ENCODE assay signal across 30 mouse cellular contexts in genomic region chr9:81819715-81820373, GRCm38 (mm10). TPM values are rescaled to one million over a fixed set of nuclear protein-coding genes. Genes with fewer than 3 reads are reported as not detected.
DNase-seq lines count a peak whose midpoint lies in the region; ATAC-seq and TF ChIP-seq lines count a peak whose summit lies in the region.
"Had no signal": no experiment of that assay in that cellular context is flagged by ENCODE, and none has a peak within 500 bp of the region (broad histone marks: within the 10 kb centered on the region; RNA-seq: fewer than 3 reads in every experiment).

No protein-coding gene starts in this region.

- H3K27me3 ChIP-seq in liver, embryonic 16.5 days (ENCODE audit: control insufficient read depth, insufficient read depth, low read depth, low read length) = no peaks in the 10 kb centered on the region
- H3K27me3 ChIP-seq in liver, embryonic 12.5 days (replicated peaks) = no peaks in the 10 kb centered on the region
- no peaks in the 10 kb centered on the region for H3K27me3 ChIP-seq in MEL (ENCODE audit: control insufficient read depth in 1 of 2, insufficient read depth in 2 of 2, low read length in 2 of 2)
- H3K27me3 ChIP-seq: CH12.LX; embryonic facial prominence, embryonic 13.5 days; heart, embryonic 13.5 days had no signal

- no peak overlapping the region for H3K4me3 ChIP-seq in liver, embryonic 16.5 days (ENCODE audit: low read depth, low read length)
- no peak overlapping the region for H3K4me3 ChIP-seq in liver, embryonic 12.5 days
- no peak overlapping the region for H3K4me3 ChIP-seq in MEL (ENCODE audit: control insufficient read depth in 1 of 2, insufficient read depth in 1 of 2, low read depth in 2 of 2, low read length in 2 of 2)
- H3K4me3 ChIP-seq: embryonic facial prominence, embryonic 10.5 days; embryonic facial prominence, embryonic 13.5 days; heart, embryonic 10.5 days; heart, embryonic 13.5 days had no signal

- no peak overlapping the region for H3K9ac ChIP-seq in liver, embryonic 16.5 days (ENCODE audit: low read depth, low read length)
- H3K9ac ChIP-seq in liver, embryonic 12.5 days = no peak overlapping the region
- no peak overlapping the region for H3K9ac ChIP-seq in MEL (ENCODE audit: control insufficient read depth, low read depth, low read length, poor library complexity, severe bottlenecking)
- H3K9ac ChIP-seq: embryonic facial prominence, embryonic 13.5 days; forebrain, postnatal 0 days; heart, embryonic 13.5 days; hindbrain, embryonic 14.5 days had no signal

- H3K79me2 ChIP-seq in MEL (ENCODE audit: control insufficient read depth, insufficient read depth, low read length, poor library complexity) = no peaks in the 10 kb centered on the region

- no peaks in the 10 kb centered on the region for H3K36me3 ChIP-seq in liver, embryonic 16.5 days (ENCODE audit: control insufficient read depth, insufficient read depth)
- H3K36me3 ChIP-seq in liver, embryonic 12.5 days = no peaks in the 10 kb centered on the region
- H3K36me3 ChIP-seq in MEL (ENCODE audit: control insufficient read depth in 1 of 2, insufficient read depth in 2 of 2, low read length in 2 of 2) = peaks cover 0 to 2% of the 10 kb centered on the region in 2 experiments; a peak in 2 of 4 replicates
- H3K36me3 ChIP-seq: embryonic facial prominence, embryonic 10.5 days; embryonic facial prominence, embryonic 13.5 days; heart, embryonic 10.5 days; heart, embryonic 13.5 days had no signal

- ATAC-seq in liver, embryonic 16.5 days (ENCODE audit: low read depth) = peak; percentile 27; the same call in 1 of the 2 replicates
- no peak for ATAC-seq in liver, embryonic 12.5 days
- ATAC-seq in erythroid progenitor cell, adult 5-6 weeks (replicated peaks; ENCODE audit: low FRiP score, poor library complexity, severe bottlenecking) = peak; percentile 83
- ATAC-seq: activated CD4-positive, CD25-positive, alpha-beta regulatory T cell, adult 4 months; forebrain, embryonic 14.5 days; forebrain, postnatal 0 days had no signal

- DNase-seq in MEL (ENCODE audit: low read depth, low spot score) = no peak
- DNase-seq in left cerebral cortex, adult 9 months (ENCODE audit: low spot score in 2 of 2) = no peak
- DNase-seq in left cerebral cortex, postnatal 14 days (ENCODE audit: low spot score in 2 of 2) = no peak
- DNase-seq in adrenal gland, adult 2 months = no peak
- DNase-seq: adrenal gland, postnatal 10 days; adrenal gland, postnatal 36 days; B cell, adult 2 months; cerebellum, adult 11 months; cerebellum, adult 2 months; cerebellum, adult 9-11 months; cerebellum, postnatal 25 days; embryo, embryonic 11 days; forebrain, postnatal 0 days; gastrocnemius, postnatal 25 days; heart, adult 18-20 months; heart, postnatal 14 days; heart, postnatal 4 days had no signal

- WGBS in liver, embryonic 16.5 days (ENCODE audit: insufficient replicate concordance) = 59% methylated on average over 1 of the region's 1 CpGs
- 77% methylated on average over 1 of the region's 1 CpGs for WGBS in liver, embryonic 12.5 days (ENCODE audit: insufficient replicate concordance)

- no peak for TF ChIP-seq POLR2A in MEL (IDR thresholded peaks at IDR 0.05; ENCODE audit: control insufficient read depth in 1 of 2, insufficient read depth in 1 of 2, low read depth in 1 of 2, low read length in 2 of 2, poor library complexity in 1 of 2)

- no peaks in the 10 kb centered on the region for H3K4me1 ChIP-seq in liver, embryonic 16.5 days (ENCODE audit: control insufficient read depth, low read depth, low read length)
- no peaks in the 10 kb centered on the region for H3K4me1 ChIP-seq in liver, embryonic 12.5 days
- peaks cover 0 to 3% of the 10 kb centered on the region in 2 experiments; a peak in 2 of 4 replicates for H3K4me1 ChIP-seq in MEL (ENCODE audit: control insufficient read depth in 1 of 2, insufficient read depth in 2 of 2, low read length in 2 of 2)
- H3K4me1 ChIP-seq: embryonic facial prominence, embryonic 10.5 days; embryonic facial prominence, embryonic 13.5 days; heart, embryonic 10.5 days; heart, embryonic 13.5 days had no signal

- TF ChIP-seq RAD21 in MEL (IDR thresholded peaks at IDR 0.05; ENCODE audit: low read depth, low read length) = no peak

- H3K27ac ChIP-seq in liver, embryonic 16.5 days (ENCODE audit: low read length) = no peak overlapping the region
- no peak overlapping the region for H3K27ac ChIP-seq in liver, embryonic 12.5 days
- H3K27ac ChIP-seq in MEL (ENCODE audit: control insufficient read depth, low read depth, low read length) = no peak overlapping the region
- H3K27ac ChIP-seq: embryonic facial prominence, embryonic 10.5 days; embryonic facial prominence, embryonic 13.5 days; heart, embryonic 10.5 days; heart, embryonic 13.5 days; hindbrain, embryonic 14.5 days had no signal

- no peaks in the 10 kb centered on the region for H3K9me3 ChIP-seq in liver, embryonic 16.5 days (replicated peaks; ENCODE audit: control insufficient read depth, low read length)
- H3K9me3 ChIP-seq in liver, embryonic 12.5 days (replicated peaks) = no peaks in the 10 kb centered on the region
- no peaks in the 10 kb centered on the region for H3K9me3 ChIP-seq in MEL (replicated peaks; ENCODE audit: insufficient read depth, low read length)
- H3K9me3 ChIP-seq: embryonic facial prominence, embryonic 10.5 days; embryonic facial prominence, embryonic 13.5 days; heart, embryonic 10.5 days; heart, embryonic 13.5 days had no signal

- no peak overlapping the region for H3K4me2 ChIP-seq in liver, embryonic 16.5 days (ENCODE audit: low read depth, low read length)
- H3K4me2 ChIP-seq in liver, embryonic 12.5 days = no peak overlapping the region
- H3K4me2 ChIP-seq: embryonic facial prominence, embryonic 13.5 days; heart, embryonic 13.5 days; hindbrain, embryonic 14.5 days had no signal

- peak in 1 of 2 experiments; percentile 71; a peak in 2 of 4 replicates for TF ChIP-seq EP300 in MEL (IDR thresholded peaks at IDR 0.05; ENCODE audit: low read depth in 1 of 2, low read length in 2 of 2)

- TF ChIP-seq CTCF in MEL (IDR thresholded peaks at IDR 0.05 in 2 of 3, conservative IDR thresholded peaks at IDR 0.05 in 1 of 3; ENCODE audit: control insufficient read depth in 1 of 3, insufficient read depth in 1 of 3, low read depth in 2 of 3, low read length in 3 of 3, poor library complexity in 1 of 3, severe bottlenecking in 1 of 3) = no peak

- intact Hi-C loops in left cerebral cortex, postnatal 14 days (cut with DNase I) = no loop called here

TF ChIP-seq in MEL, 35 proteins besides CTCF, POLR2A, EP300 and RAD21:
- TF ChIP-seq ETS1 (IDR thresholded peaks at IDR 0.05; ENCODE audit: low read depth, low read length) (peak; percentile 64), E2F4 (IDR thresholded peaks at IDR 0.05; ENCODE audit: borderline replicate concordance, low read depth, low read length) (no peak), CHD1 (IDR thresholded peaks at IDR 0.05; ENCODE audit: low read depth, low read length) (no peak), TCF12 (IDR thresholded peaks at IDR 0.05; ENCODE audit: low read depth, low read length) (peak; percentile 84), ZC3H11A (IDR thresholded peaks at IDR 0.05; ENCODE audit: low read depth, low read length) (no peak), SIN3A (IDR thresholded peaks at IDR 0.05; ENCODE audit: low read length) (no peak)
TF ChIP-seq in MEL: peak in this region for 2.

RNA-seq across cellular contexts. Expression of gene Mei4, which starts 43.6 kb away (rescaled TPM):
- polyA plus RNA-seq in liver, embryonic 16.5 days (2015; fragmentation: Nextera tagmentation; extraction: Ambion mirVana) = 0.18 and 0.23 TPM in 2 replicates
- polyA plus RNA-seq in liver, embryonic 12.5 days (2016; fragmentation: Nextera tagmentation; extraction: Ambion mirVana) = 0.28 and 0.42 TPM in 2 replicates
- total RNA-seq in MEL (2012; rRNA removed) = not detected in 2 replicates
- polyA plus RNA-seq in MEL (2012; ENCODE audit: insufficient read depth in 1 of 2, insufficient read length in 2 of 2, low read depth in 1 of 2, low replicate concordance in 2 of 2, missing spikeins in 1 of 2) = not detected
- 0.36 TPM in 1 of 2 replicates, not detected in the other for total RNA-seq in erythroid progenitor cell, adult 5-6 weeks (2015; ENCODE audit: low replicate concordance)
- 0.76 TPM in 1 of 2 replicates, not detected in the other for total RNA-seq in erythroid progenitor cell, adult 5-6 weeks (2017; ENCODE audit: low replicate concordance)
- total RNA-seq in left cerebral cortex, postnatal 14 days (2021) = 1 to 10 TPM; 1.1 to 1.2 TPM
- total RNA-seq in adrenal gland, adult 2 months (2021) = under 1 TPM in 1 of 2 experiments, not detected in 1; 0.45 TPM
- polyA plus RNA-seq in adrenal gland, adult 2 months (2012; rRNA removed) = 0.13 TPM in 1 of 2 replicates, not detected in the other
- total RNA-seq: adrenal gland, postnatal 36 days; CH12.LX; gastrocnemius, adult 8-10 months; gastrocnemius, postnatal 25 days; heart, adult 18-20 months; heart, postnatal 14 days; heart, postnatal 4 days had no signal
- polyA plus RNA-seq: gonadal fat pad, adult 2 months had no signal
